Mouse (Mus musculus): ENCODE measurements around the gene Gm14226. TPM values are rescaled to one million over a fixed set of nuclear protein-coding genes. Genes with fewer than 3 reads are reported as not detected.

Gm14226 gene
- polyA plus RNA-seq, 1 experiment from 2014 or later = 1.9 TPM

DNA sequence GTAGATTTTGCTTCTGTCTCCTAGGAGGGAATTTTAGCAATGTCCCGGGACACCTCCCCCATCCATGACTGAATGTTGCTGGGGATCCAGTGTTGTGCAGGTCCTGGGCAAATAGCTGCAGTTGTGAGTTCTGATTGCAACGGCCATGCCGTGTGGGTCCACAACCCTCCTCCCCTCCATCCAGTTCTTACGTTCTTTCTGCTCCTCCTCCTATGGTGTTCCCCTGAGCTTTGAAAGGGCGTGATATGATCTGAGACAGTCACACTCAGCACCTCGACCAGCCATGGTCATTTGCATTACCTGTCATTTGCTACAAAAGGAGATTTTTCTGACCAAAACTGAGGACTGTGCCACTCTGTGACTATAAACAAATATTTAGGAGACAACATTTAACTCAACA lies 57.6 kb downstream of the Gm14226 start:
- ATAC-seq (ENCODE audit: low FRiP score, low TSS enrichment) = no peak
- Histone ChIP-seq H3K4me2 (replicated peaks; ENCODE audit: low read depth, low read length) (no peak overlapping the region), H3K27me3 (ENCODE audit: control insufficient read depth, insufficient read depth, low read length) (no peaks in the 10 kb centered on the region), H3K9me3 (ENCODE audit: control insufficient read depth, low read length) (no peaks in the 10 kb centered on the region), H3K4me3 (ENCODE audit: low read length) (no peak overlapping the region), H3K36me3 (ENCODE audit: control insufficient read depth, insufficient read depth, low read length) (no peaks in the 10 kb centered on the region), H3K9ac (ENCODE audit: low read depth, low read length) (no peak overlapping the region), H3K4me1 (ENCODE audit: control insufficient read depth, insufficient read depth, low read length) (peaks cover 15% of the 10 kb centered on the region; the same call in 1 of the 2 replicates), H3K27ac (ENCODE audit: low read depth, low read length) (no peak overlapping the region)
- 78% methylated on average over 6 of the region's 6 CpGs for WGBS

Other genes with a start within 250 kb of the Gm14226 start
- not detected in 2 replicates for gene Gm14214, start 248.2 kb upstream of the Gm14226 start, polyA plus RNA-seq (2014; fragmentation: Nextera tagmentation; extraction: Ambion mirVana)
- 68.8 and 310 TPM in 2 replicates for gene Raly, start 227.2 kb upstream of the Gm14226 start, polyA plus RNA-seq (2014; fragmentation: Nextera tagmentation; extraction: Ambion mirVana)
- gene a, start 226.9 kb upstream of the Gm14226 start, polyA plus RNA-seq (2014; fragmentation: Nextera tagmentation; extraction: Ambion mirVana) = not detected in 2 replicates
- gene Eif2s2, start 125.3 kb upstream of the Gm14226 start, polyA plus RNA-seq (2014; fragmentation: Nextera tagmentation; extraction: Ambion mirVana) = 122 and 167 TPM in 2 replicates
- gene Ahcy, start 56.2 kb downstream of the Gm14226 start, polyA plus RNA-seq (2014; fragmentation: Nextera tagmentation; extraction: Ambion mirVana) = 76.9 and 99.8 TPM in 2 replicates
- 43.8 and 63.6 TPM in 2 replicates for gene Itch, start 115.2 kb downstream of the Gm14226 start, polyA plus RNA-seq (2014; fragmentation: Nextera tagmentation; extraction: Ambion mirVana)
- gene Dynlrb1, start 218.3 kb downstream of the Gm14226 start, polyA plus RNA-seq (2014; fragmentation: Nextera tagmentation; extraction: Ambion mirVana) = 431 and 544 TPM in 2 replicates

Data from kidney, embryonic 14.5 days (tissue).